Mouse (Mus musculus) embryo, embryonic 9.5 days (tissue): ENCODE measurements around the gene Slc1a2.
A peak's percentile ranks its signal among the peaks of the same experiment; 100 is the strongest.

Source experiments
- DNase-seq: peaks from one replicate; pipeline ENCODE4 v3.0.0-alpha.2; 2017; ENCODE audit errors: extremely low spot score

Slc1a2 gene

DNA sequence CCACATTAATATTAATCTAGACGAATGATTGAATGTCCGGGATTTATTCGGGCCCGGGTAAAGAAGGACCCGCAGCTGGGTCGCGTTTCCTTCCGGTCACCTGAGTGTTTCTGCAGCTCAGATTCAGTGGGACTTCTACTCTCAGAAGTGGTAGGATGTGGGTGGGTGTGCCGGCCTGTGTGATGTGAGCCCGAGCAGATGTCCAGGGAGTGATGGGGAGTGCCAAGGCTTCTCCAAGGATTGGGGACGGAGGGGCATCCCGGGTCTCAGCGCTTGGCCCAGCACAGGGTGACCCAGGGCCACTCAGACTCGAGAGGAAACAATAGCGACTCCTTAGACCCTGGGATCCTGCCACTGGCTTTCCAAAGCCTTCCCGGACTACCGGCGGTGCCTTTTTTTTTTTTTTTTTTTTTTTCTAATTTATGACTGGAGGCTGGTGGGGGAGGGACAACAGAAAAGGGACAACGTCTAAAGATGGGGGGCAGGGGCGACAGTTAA, at the start of gene Slc1a2:
TSS of gene Slc1a2 (plus strand) at position 497 of the 498 bp plus-strand sequence.
- DNase-seq, result peak; percentile 47

DNA sequence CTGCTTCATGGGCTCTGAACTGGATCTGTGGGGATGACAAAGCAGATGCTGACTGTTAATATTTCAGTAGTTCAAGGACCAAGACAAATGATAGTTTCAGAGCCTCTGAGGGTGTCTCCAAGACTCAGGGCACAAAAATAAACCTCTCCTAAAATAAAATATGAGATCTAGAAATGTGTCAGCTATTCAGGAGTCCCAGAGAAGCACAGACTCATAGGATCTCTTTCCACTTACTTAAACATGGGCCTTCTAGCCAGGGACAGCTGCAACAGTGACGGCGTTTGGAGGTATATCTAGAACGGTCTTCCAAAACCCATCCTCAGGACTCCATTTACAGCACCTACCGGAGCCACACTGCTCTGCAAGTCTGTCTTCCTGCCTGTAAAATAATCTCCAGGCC, 48.0 kb upstream of the Slc1a2 start:
- no peak for DNase-seq

- no peak for DNase-seq
Measured at GRCm38 (mm10) chr2:102616637-102617036, 41.8 kb upstream of the Slc1a2 start.

- DNase-seq, result no peak
Measured at GRCm38 (mm10) chr2:102620744-102621429, 37.6 kb upstream of the Slc1a2 start.

GRCm38 (mm10) chr2:102622176-102622575, 36.3 kb upstream of the Slc1a2 start:
- no peak for DNase-seq

DNA sequence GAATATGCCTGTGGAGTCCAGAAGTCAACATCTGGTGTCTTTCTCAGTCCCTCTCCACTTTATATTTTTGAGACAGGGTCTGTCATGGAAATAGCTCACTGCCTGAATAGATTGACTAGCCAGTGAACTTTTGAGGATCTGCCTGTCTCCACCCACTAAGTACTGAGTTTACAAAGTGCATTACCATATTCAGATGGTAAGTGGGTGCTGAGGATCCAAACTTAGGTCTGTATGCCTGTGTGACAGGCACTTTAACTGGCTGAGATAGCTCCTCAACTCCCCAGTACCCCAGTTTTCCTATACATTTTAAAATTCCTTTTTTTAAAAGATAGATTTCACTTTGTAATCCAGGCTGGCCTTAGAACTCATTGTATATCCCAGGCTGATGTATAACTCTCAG, 35.5 kb upstream of the Slc1a2 start:
- no peak for DNase-seq

DNA sequence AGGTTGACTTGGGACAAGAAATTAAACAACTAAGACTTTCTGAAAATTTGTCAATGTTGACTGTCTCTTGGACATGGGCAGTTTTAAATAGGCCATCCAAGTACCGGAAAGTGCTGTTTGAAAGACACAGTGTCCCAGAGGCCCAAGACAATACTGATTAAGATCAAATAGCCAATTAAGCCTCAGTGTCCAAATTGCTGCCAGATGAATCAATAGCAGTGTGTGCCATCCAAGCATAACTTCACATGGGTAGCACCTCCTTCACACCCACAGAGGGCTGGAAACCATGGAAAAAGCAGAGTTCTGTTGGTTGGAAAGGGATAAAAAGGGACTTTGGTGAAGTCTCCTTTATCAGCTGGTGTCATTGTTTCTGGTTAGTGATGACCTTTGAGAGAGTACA, 33.9 kb upstream of the Slc1a2 start:
- no peak for DNase-seq

GRCm38 (mm10) chr2:102632361-102632760, 26.1 kb upstream of the Slc1a2 start:
- no peak for DNase-seq

GRCm38 (mm10) chr2:102634010-102634409, 24.4 kb upstream of the Slc1a2 start:
- DNase-seq, result no peak

DNA sequence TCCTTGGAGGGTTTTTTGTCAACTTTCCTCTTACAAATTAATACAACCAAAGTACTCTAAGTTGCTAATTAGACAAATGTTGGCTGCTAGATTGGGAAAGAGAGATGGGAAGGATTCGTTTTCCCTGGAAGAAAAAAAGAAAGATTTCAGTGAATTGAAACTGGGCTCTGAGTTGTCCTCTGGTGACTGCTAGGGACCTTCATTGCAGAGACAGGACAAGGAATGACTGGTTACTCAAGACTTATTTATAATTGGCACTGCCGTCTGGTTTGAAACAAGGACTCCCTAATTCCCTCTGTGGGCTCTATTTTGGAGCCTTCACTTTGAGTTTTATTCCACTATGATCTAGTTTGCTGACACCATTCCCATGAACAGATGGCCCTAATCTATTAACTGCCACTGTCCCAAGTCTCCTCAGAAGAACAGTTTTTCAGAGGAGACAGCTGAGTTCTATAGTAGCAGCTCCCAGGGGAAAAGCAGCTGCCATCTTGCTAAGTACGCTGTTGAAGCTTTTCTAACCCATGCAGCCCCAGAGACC, 22.9 kb upstream of the Slc1a2 start:
- DNase-seq, result no peak

GRCm38 (mm10) chr2:102636116-102636600, 22.3 kb upstream of the Slc1a2 start:
- no peak for DNase-seq

GRCm38 (mm10) chr2:102638140-102638539, 20.3 kb upstream of the Slc1a2 start:
- DNase-seq, result no peak

- DNase-seq, result no peak
Measured at GRCm38 (mm10) chr2:102638690-102639089, 19.8 kb upstream of the Slc1a2 start.

GRCm38 (mm10) chr2:102648845-102649500, 9.5 kb upstream of the Slc1a2 start:
- no peak for DNase-seq

GRCm38 (mm10) chr2:102650322-102650721, 8.1 kb upstream of the Slc1a2 start:
- no peak for DNase-seq

- DNase-seq, result no peak
Measured at GRCm38 (mm10) chr2:102655966-102656725, 2.3 kb upstream of the Slc1a2 start.

GRCm38 (mm10) chr2:102657726-102658125, 733 bp upstream of the Slc1a2 start:
- peak; percentile 20 for DNase-seq

DNA sequence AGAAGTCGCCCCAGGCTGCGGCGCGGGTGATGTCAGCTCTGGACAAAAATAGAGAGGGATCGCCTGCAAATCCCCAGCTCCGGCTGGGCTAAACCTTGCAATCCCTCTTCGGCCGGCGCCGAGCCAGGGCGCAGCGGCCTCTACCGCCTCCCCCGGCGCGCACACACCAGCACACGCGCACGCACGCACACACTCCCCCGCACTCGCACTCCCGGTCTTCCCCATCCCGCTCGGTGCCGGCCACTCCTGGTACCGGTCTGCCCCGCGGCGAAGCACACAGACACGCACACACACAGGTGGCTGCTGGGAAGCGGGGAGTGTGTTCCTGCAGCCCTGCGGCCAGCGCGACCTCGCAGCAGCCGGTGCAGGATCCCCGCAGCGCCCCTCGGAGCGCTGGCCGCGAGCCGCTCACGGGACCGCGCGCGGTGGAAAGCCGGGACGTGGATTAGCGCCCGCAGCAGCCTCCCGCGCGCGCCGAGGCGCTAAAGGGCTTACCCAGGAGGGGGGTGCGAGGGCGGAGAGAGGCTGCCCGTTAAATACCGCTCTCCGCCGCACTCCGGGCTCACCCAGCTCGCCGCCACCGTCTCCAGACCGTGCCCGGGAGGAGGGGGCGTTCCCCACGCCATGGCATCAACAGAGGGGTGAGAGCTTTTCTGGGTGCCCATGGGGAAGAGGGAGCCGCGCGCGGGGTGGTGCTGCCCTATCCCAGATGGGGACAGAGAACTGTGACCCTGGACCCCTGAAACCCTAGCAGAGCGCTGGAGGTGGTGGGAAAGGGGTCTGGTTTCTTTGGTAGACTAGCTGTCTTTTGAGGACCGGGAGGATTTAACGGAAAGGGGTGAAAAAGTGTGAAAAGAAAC, 432 bp downstream of the Slc1a2 start:
- peak; percentile 62 for DNase-seq

DNA sequence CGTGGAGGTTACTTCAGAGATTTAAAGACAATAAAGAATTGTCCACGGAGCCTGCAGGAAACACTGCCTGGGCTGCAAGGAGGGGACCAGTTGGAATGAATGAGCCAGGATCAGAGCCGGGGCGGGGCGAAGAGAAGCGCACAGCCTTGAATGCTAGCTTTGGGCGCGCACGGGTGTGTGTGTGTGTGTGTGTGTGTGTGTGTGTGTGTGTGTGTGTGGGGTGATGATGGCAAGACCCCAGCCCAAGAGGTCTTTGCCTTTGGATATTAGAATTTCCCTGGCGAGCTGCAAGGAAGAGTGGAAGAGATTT, 1.0 kb downstream of the Slc1a2 start:
- DNase-seq, result no peak

- DNase-seq, result no peak
Measured at GRCm38 (mm10) chr2:102661052-102661451, 2.6 kb downstream of the Slc1a2 start.

DNA sequence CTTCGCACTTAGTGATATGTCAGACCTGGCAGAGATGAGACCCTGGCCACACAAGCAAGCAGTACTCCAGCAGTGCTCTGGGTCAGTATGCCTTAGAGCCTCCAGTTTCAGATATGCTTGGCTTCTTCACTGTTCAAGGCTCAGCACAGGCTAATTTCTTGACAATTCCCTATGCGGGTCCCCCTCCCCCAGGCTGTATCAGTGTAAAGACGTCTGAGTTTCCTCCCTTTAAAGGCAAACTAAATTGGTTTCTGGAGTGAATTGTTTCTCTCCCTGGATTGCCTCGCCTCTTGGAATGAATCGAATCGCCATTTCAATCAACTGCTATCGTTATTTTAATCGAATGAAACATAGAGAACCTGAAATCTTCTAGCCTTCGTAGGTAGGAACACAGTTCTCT, 4.5 kb downstream of the Slc1a2 start:
- no peak for DNase-seq
